Mouse (Mus musculus) heart, adult 2 months (tissue): Measurements from ENCODE around the gene Akap8.

ENCODE experiments used
- CTCF ChIP-seq: fragments of 200-600 bp; IDR thresholded peaks from 2 replicates; pipeline ENCODE4 v1.8.1; 2022; ENCODE audit warnings: antibody characterized with exemption, mild to moderate bottlenecking, moderate library complexity
- POLR2A ChIP-seq: fragments of 200-500 bp; IDR thresholded peaks from 2 replicates; pipeline ENCODE4 v1.6.1; 2011; ENCODE audit warnings: mild to moderate bottlenecking, low read depth, low read length, control low read depth; ENCODE audit not compliant: insufficient read depth

DNA sequence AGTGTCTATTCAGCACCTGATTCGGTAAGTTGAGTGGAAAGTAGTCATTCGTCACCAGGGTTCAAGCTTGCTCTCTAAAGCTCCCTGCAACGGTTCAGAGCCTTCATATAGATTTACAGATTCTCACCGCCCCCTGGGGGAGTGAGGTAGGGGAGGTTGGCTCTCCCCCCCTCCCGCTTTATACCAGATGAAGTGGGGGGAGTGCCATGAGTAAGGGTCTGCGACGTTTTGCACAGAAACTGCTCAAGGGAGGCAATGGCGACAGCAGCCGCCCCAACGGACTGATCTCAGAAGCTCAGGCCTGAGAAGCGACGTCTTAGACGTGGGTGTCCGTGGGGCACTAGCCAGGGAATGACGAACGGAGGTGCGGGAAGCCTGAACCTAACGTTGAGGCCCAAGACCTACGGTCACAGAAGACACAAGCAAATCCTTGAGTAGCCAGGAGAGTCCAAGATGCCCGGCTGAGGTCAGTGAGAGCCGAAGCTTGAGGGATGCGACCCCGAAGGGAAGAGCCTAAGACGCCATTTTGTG is 28.9 kb upstream of the Akap8 start:
- TF ChIP-seq CTCF (no peak), POLR2A (no peak)
